Mouse (Mus musculus) kidney, postnatal 0 days (tissue): ENCODE results near the gene Btg3. TPM values are rescaled to one million over a fixed set of nuclear protein-coding genes. Genes with fewer than 3 reads are reported as not detected.

Experiments used
- ATAC-seq: fragments of 200-750 bp; cut with Nextera tagmentation; replicated peaks from 2 replicates; pipeline ENCODE4 v1.8.0; 2017; ENCODE audit warnings: low read depth, moderate number of reproducible peaks, moderate TSS enrichment, moderate library complexity; ENCODE audit not compliant: low FRiP score
- DNase-seq: peaks from one replicate; pipeline ENCODE4 v3.0.0-alpha.2; 2016; ENCODE audit warnings: low spot score
- H3K27ac ChIP-seq: fragments of 300-500 bp; sonication (generic); 2 replicates; pipeline ENCODE4 v1.5.1; 2014; ENCODE audit warnings: mild to moderate bottlenecking
- H3K27me3 ChIP-seq: fragments of 300-500 bp; sonication (generic); 2 replicates; pipeline ENCODE4 v1.6.1; 2014; ENCODE audit warnings: low read length, mixed read lengths; ENCODE audit not compliant: insufficient read depth
- H3K36me3 ChIP-seq: fragments of 300-500 bp; sonication (generic); 2 replicates; pipeline ENCODE4 v1.6.1; 2014; ENCODE audit warnings: low read length, mixed read lengths; ENCODE audit not compliant: insufficient read depth
- H3K4me1 ChIP-seq: fragments of 300-500 bp; sonication (generic); replicated peaks from 2 replicates; pipeline ENCODE4 v1.6.1; 2014; ENCODE audit warnings: antibody characterized with exemption, low read length, mixed read lengths; ENCODE audit not compliant: insufficient read depth
- H3K4me2 ChIP-seq: fragments of 300-500 bp; sonication (generic); 2 replicates; pipeline ENCODE4 v1.6.1; 2014; ENCODE audit warnings: mild to moderate bottlenecking, low read length, moderate library complexity, mixed read lengths
- H3K4me3 ChIP-seq: fragments of 300-500 bp; sonication (generic); replicated peaks from 2 replicates; pipeline ENCODE4 v1.5.1; 2014; ENCODE audit warnings: low read depth, low read length
- H3K9ac ChIP-seq: fragments of 300-500 bp; sonication (generic); 2 replicates; pipeline ENCODE4 v1.6.1; 2014; ENCODE audit warnings: low read depth, low read length
- H3K9me3 ChIP-seq: fragments of 300-500 bp; sonication (generic); replicated peaks from 2 replicates; pipeline ENCODE4 v1.6.1; 2016; ENCODE audit warnings: low read length, inconsistent platforms, mixed read lengths
- CTCF ChIP-seq: IDR thresholded peaks from 2 replicates; pipeline ENCODE4 v1.5.1; 2016; ENCODE audit warnings: antibody characterized with exemption, low read depth, mild to moderate bottlenecking, moderate library complexity
- WGBS: fragments of 180-500 bp; shearing (Covaris S2); extraction: QIAGEN DNeasy Blood & Tissue Kit; methylation state at CpG from one replicate; pipeline ENCODE4 v1.1.7; 2014; 5-methylcytosine and 5-hydroxymethylcytosine counted together
- polyA plus RNA-seq: library from polyadenylated mRNA; unstranded; fragments of >200 nt; fragmentation: Nextera tagmentation; extraction: Ambion mirVana; gene quantifications from 2 replicates; pipeline ENCODE4 v1.2.1, GENCODE M21; 2015

The Btg3 gene
- polyA plus RNA-seq, 1 experiment from 2014 or later, result 62.9 TPM

DNA sequence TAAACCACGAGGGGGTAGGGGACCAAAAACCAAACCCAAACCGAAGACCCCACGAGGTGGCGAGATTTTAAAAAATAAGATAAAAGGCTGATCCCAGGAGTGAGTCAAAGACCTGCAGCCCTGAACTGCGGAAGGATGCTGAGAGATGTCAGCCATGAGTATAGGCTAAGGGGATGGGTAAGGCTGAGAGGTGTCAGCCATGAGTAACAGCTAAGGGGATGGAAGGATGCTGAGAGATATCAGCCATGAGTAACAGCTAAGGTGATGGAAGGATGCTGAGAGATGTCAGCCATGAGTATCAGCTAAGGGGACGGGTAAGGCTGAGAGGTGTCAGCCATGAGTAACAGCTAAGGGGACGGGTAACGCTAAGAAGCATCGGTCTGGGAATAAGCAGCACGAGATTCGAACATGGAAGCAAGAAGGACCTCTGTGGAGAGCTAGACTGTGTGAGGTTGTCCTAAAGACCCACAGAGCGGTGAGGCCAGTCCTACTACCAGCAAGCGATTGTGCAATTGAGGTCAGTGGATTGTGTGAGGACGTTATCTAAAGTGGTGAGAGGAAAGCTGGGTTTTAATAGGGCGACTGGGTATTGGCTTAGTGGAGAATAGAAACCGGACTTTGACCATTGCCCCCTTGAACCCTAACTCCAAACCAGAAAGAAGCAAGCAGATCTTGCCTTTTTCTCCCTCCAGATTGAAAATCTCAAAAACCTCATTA is 69.4 kb downstream of the Btg3 start:
- Histone ChIP-seq H3K9ac (no peak overlapping the region), H3K4me1 (no peaks in the 10 kb centered on the region), H3K4me3 (no peak overlapping the region), H3K27me3 (no peaks in the 10 kb centered on the region), H3K36me3 (no peaks in the 10 kb centered on the region), H3K27ac (no peak overlapping the region), H3K9me3 (no peaks in the 10 kb centered on the region), H3K4me2 (no peak overlapping the region)
- TF ChIP-seq CTCF, result no peak
- WGBS, result 92% methylated on average over 16 of the region's 16 CpGs
- ATAC-seq, result no peak
- DNase-seq, result no peak

GRCm38 (mm10) chr16:78306606-78307005 is 70.4 kb downstream of the Btg3 start:
- Histone ChIP-seq H3K4me3 (no peak overlapping the region), H3K9ac (no peak overlapping the region), H3K36me3 (no peaks in the 10 kb centered on the region), H3K27ac (no peak overlapping the region), H3K4me2 (no peak overlapping the region), H3K4me1 (no peaks in the 10 kb centered on the region), H3K9me3 (no peaks in the 10 kb centered on the region), H3K27me3 (no peaks in the 10 kb centered on the region)
- TF ChIP-seq CTCF, result no peak
- ATAC-seq (no peak), DNase-seq (no peak)
- 81% methylated on average over 8 of the region's 8 CpGs for WGBS

GRCm38 (mm10) chr16:78305606-78306100 is 71.3 kb downstream of the Btg3 start:
- Histone ChIP-seq H3K27me3 (no peaks in the 10 kb centered on the region), H3K36me3 (no peaks in the 10 kb centered on the region), H3K4me2 (no peak overlapping the region), H3K27ac (no peak overlapping the region), H3K9ac (no peak overlapping the region), H3K4me3 (no peak overlapping the region), H3K4me1 (no peaks in the 10 kb centered on the region), H3K9me3 (no peaks in the 10 kb centered on the region)
- DNase-seq, result no peak
- ATAC-seq, result no peak
- WGBS, result 54% methylated on average over 12 of the region's 12 CpGs
- no peak for TF ChIP-seq CTCF

DNA sequence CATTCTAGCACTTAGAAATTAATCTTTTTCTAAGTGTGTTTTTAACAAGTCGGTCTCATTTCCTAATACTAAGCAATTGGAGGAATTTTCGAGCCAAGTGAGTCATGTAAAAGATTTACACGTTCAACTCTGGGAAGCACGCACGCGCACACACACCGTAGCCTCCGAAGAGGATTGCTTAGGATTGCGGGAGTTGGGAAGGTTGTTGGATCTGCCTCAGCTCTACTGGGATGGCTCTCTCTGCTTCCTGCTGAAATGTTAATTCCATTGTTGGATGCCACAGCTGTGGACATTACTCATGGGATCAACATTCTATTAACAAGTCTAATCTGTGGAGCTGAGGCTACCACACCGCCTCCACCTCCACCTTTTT is 74.3 kb downstream of the Btg3 start:
- no peaks in the 10 kb centered on the region for H3K9me3 ChIP-seq
- H3K36me3 ChIP-seq, result no peaks in the 10 kb centered on the region
- TF ChIP-seq CTCF, result no peak
- no peaks in the 10 kb centered on the region for H3K27me3 ChIP-seq
- 0 out of 2 replicates have a peak overlapping the region, but pooled peaks have one; percentile 74 for H3K9ac ChIP-seq
- 7% methylated on average over 10 of the region's 10 CpGs for WGBS
- DNase-seq (peak; percentile 68), ATAC-seq (no peak)
- H3K4me2 ChIP-seq, result peak overlapping the region; percentile 95
- no peak overlapping the region for H3K27ac ChIP-seq
- peak overlapping the region; percentile 85 for H3K4me3 ChIP-seq
- H3K4me1 ChIP-seq, result no peaks in the 10 kb centered on the region

DNA sequence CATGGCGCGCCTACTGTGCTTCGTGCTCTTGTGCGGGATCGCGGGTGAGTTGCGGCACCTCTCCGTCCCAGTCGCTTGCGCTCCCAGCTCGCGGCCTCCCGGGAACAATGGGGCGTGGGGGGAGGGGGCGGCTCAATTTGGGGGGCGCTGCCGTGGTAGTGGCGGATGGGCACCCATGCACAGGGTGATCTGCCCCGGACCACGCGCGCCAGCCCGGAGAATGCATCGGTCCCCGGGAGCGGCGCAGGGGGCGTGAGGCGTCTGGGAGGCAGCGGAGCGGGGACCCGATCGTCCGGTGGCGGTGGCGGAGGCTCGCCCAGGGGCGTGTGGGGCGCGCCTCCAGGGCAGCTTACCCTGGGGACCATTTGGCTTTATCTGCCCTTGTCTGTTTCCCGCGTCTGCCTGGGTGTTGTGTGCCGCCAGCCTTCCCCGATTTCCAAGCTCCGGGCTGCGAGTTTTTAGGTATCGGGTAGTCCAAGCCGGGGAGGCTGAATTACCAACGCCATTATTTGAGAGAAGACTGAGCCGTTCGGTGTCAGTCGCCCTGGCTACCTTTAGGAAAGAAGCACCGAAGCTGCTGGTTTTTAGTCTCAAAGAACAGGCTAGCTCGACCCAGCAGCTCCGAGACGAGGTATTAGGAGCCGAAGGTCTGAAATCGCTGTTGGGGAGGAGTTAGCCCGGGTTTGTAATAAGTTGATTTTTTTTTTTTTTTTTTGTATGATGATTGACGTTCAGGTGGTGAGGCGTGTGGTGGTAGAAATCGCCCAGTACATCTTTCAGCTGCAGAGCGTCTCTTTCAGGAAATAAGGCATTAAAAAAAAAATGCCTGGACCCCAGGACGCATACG is 74.9 kb downstream of the Btg3 start:
- H3K9ac ChIP-seq, result peak overlapping the region; percentile 74
- H3K4me1 ChIP-seq, result no peaks in the 10 kb centered on the region
- H3K27ac ChIP-seq, result peak overlapping the region; percentile 86
- peak overlapping the region; percentile 85 for H3K4me3 ChIP-seq
- peak; percentile 40 for ATAC-seq
- WGBS, result under 1% methylated on average over 64 of the region's 65 CpGs
- no peak for TF ChIP-seq CTCF
- H3K27me3 ChIP-seq, result no peaks in the 10 kb centered on the region
- DNase-seq, result peak; percentile 36
- no peaks in the 10 kb centered on the region for H3K36me3 ChIP-seq
- peak overlapping the region; percentile 95 for H3K4me2 ChIP-seq
- no peaks in the 10 kb centered on the region for H3K9me3 ChIP-seq

DNA sequence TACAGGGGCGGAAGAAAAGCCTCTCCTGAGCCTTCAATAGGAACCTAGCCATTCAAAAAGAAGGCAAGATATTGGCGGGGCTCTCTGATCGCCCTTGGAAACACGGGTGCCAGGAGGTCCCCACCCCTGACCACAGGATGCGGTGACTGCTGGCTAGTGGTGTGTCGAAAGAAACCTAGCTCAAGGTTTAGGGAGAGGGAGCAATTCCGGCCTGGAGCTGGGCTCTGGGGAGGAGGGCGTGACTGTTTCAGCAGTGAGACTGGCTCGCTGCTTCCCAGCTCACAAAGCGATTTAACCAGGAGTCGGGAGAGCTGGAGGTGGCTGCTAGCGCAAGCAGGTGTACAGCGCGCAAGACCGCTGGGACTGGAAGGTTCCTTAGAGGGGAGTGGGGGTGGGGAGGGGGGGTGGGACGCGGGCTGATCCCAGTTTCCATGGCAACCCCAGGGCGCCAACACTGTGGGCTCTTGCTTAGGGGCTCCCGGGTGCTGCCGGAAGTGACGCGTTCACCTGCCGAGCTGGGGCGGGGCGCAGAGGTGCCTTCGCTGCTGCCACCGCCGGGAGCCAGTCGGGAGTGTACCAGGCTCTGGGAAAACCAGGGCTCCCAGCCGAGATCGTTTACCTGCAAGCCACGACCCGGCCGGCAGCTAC is 75.7 kb downstream of the Btg3 start, which contains the start of gene Cxadr:
Gene Cxadr, plus strand, starts transcription at position 307 of the 648 bp plus-strand sequence.
- peak within 1 kb of the TSS; percentile 86 for H3K27ac ChIP-seq
- no peak for TF ChIP-seq CTCF
- no peaks in the 10 kb centered on the region for H3K4me1 ChIP-seq
- H3K9me3 ChIP-seq, result no peaks in the 10 kb centered on the region
- H3K4me2 ChIP-seq, result peak within 1 kb of the TSS; percentile 95
- ATAC-seq (peak; percentile 95), DNase-seq (peak; percentile 73)
- WGBS, result 2% methylated on average over 28 of the region's 34 CpGs
- H3K9ac ChIP-seq, result peak within 1 kb of the TSS; percentile 74
- no peaks in the 10 kb centered on the region for H3K27me3 ChIP-seq
- H3K36me3 ChIP-seq, result no peaks in the 10 kb centered on the region
- peak within 1 kb of the TSS; percentile 85 for H3K4me3 ChIP-seq
